Mouse (Mus musculus) embryo, embryonic 11.5 days (tissue): ENCODE results near the gene Egr2.

ENCODE experiments used
- DNase-seq: peaks from one replicate; pipeline ENCODE4 v3.0.0-alpha.2; 2012; ENCODE audit warnings: low read depth, low spot score

Gene Egr2

GRCm38 (mm10) chr10:67538585-67539400, 3.5 kb downstream of the Egr2 start:
- no peak for DNase-seq

GRCm38 (mm10) chr10:67539401-67539730, 4.1 kb downstream of the Egr2 start:
- DNase-seq = no peak

GRCm38 (mm10) chr10:67540591-67540990, 5.3 kb downstream of the Egr2 start:
- no peak for DNase-seq

GRCm38 (mm10) chr10:67547850-67548260, 12.6 kb downstream of the Egr2 start:
- no peak for DNase-seq

- no peak for DNase-seq
Measured at GRCm38 (mm10) chr10:67548261-67548854, 13.1 kb downstream of the Egr2 start.

GRCm38 (mm10) chr10:67548877-67549731, 13.8 kb downstream of the Egr2 start, which contains the start of gene Ado:
Gene Ado (minus strand): TSS chr10:67548955.
- DNase-seq = peak; percentile 79

GRCm38 (mm10) chr10:67558053-67558452, 22.8 kb downstream of the Egr2 start:
- no peak for DNase-seq

- DNase-seq = no peak
Measured at GRCm38 (mm10) chr10:67559765-67560394, 24.6 kb downstream of the Egr2 start.

- DNase-seq = no peak
Measured at GRCm38 (mm10) chr10:67561185-67561584, 25.9 kb downstream of the Egr2 start.

GRCm38 (mm10) chr10:67564509-67564908, 29.2 kb downstream of the Egr2 start:
- no peak for DNase-seq

GRCm38 (mm10) chr10:67566104-67566503, 30.8 kb downstream of the Egr2 start:
- DNase-seq = no peak

- DNase-seq = no peak
Measured at GRCm38 (mm10) chr10:67569539-67569938, 34.3 kb downstream of the Egr2 start.

GRCm38 (mm10) chr10:67571443-67571842, 36.2 kb downstream of the Egr2 start:
- DNase-seq = no peak

GRCm38 (mm10) chr10:67573310-67573709, 38.0 kb downstream of the Egr2 start:
- no peak for DNase-seq

- no peak for DNase-seq
Measured at GRCm38 (mm10) chr10:67579830-67580229, 44.6 kb downstream of the Egr2 start.

GRCm38 (mm10) chr10:67581698-67582285, 46.5 kb downstream of the Egr2 start:
- DNase-seq = no peak

GRCm38 (mm10) chr10:67585873-67586610, 50.8 kb downstream of the Egr2 start:
- no peak for DNase-seq
